In genomic region chr16:32156719-32157118, GRCm38 (mm10) we compare ENCODE assay signal across 21 mouse cellular contexts. TPM values are rescaled to one million over a fixed set of nuclear protein-coding genes. Genes with fewer than 3 reads are reported as not detected.
DNase-seq lines count a peak whose midpoint lies in the region; ATAC-seq and TF ChIP-seq lines count a peak whose summit lies in the region.
"Had no signal": no experiment of that assay in that cellular context is flagged by ENCODE, and none has a peak within 500 bp of the region (broad histone marks: within the 10 kb centered on the region; RNA-seq: fewer than 3 reads in every experiment).

No protein-coding gene starts in this region.

- H3K27ac ChIP-seq in forebrain, embryonic 11.5 days (ENCODE audit: low read depth, low read length), result no peak overlapping the region
- H3K27ac ChIP-seq in forebrain, embryonic 10.5 days, result no peak overlapping the region
- H3K27ac ChIP-seq in liver, postnatal 0 days (ENCODE audit: low read depth), result peak overlapping the region; percentile 85
- no peak overlapping the region for H3K27ac ChIP-seq in liver, embryonic 12.5 days
- H3K27ac ChIP-seq in embryonic facial prominence, embryonic 14.5 days (replicated peaks; ENCODE audit: low read depth, low read length), result no peak overlapping the region
- H3K27ac ChIP-seq in forebrain, embryonic 16.5 days (ENCODE audit: low read length), result peak overlapping the region; percentile 69
- H3K27ac ChIP-seq: heart, adult 2 months; heart, embryonic 15.5 days; hindbrain, embryonic 13.5 days; hindbrain, postnatal 0 days had no signal

- no peaks in the 10 kb centered on the region for H3K36me3 ChIP-seq in forebrain, embryonic 11.5 days (ENCODE audit: control insufficient read depth, insufficient read depth, low read length)
- H3K36me3 ChIP-seq in forebrain, embryonic 10.5 days (replicated peaks), result no peaks in the 10 kb centered on the region
- H3K36me3 ChIP-seq in liver, postnatal 0 days (replicated peaks; ENCODE audit: insufficient read depth, low read length), result peaks cover 28% of the 10 kb centered on the region
- peaks cover 49% of the 10 kb centered on the region for H3K36me3 ChIP-seq in liver, embryonic 12.5 days
- H3K36me3 ChIP-seq in embryonic facial prominence, embryonic 14.5 days (ENCODE audit: control insufficient read depth, insufficient read depth, low read length), result no peaks in the 10 kb centered on the region
- no peaks in the 10 kb centered on the region for H3K36me3 ChIP-seq in forebrain, embryonic 16.5 days (ENCODE audit: control insufficient read depth, insufficient read depth)
- H3K36me3 ChIP-seq: heart, embryonic 15.5 days; hindbrain, embryonic 13.5 days had no signal

- WGBS in forebrain, embryonic 11.5 days, result 73% methylated on average over 3 of the region's 3 CpGs
- 75% methylated on average over 3 of the region's 3 CpGs for WGBS in forebrain, embryonic 10.5 days
- 60% methylated on average over 3 of the region's 3 CpGs for WGBS in liver, postnatal 0 days (ENCODE audit: insufficient replicate concordance)
- WGBS in liver, embryonic 12.5 days (ENCODE audit: insufficient replicate concordance), result 68% methylated on average over 3 of the region's 3 CpGs
- 40% methylated on average over 3 of the region's 3 CpGs for WGBS in embryonic facial prominence, embryonic 14.5 days
- 48% methylated on average over 3 of the region's 3 CpGs for WGBS in forebrain, embryonic 16.5 days

- no peak for TF ChIP-seq EP300 in liver, postnatal 0 days (IDR thresholded peaks at IDR 0.05; ENCODE audit: low read depth)

- H3K9ac ChIP-seq in forebrain, embryonic 11.5 days (ENCODE audit: low read length), result no peak overlapping the region
- H3K9ac ChIP-seq in liver, postnatal 0 days (replicated peaks), result no peak overlapping the region; the same call in 1 of the 2 replicates
- no peak overlapping the region for H3K9ac ChIP-seq in liver, embryonic 12.5 days
- H3K9ac ChIP-seq in embryonic facial prominence, embryonic 14.5 days (ENCODE audit: low read depth, low read length), result no peak overlapping the region
- no peak overlapping the region for H3K9ac ChIP-seq in forebrain, embryonic 16.5 days (replicated peaks; ENCODE audit: low read depth, low read length)
- H3K9ac ChIP-seq: heart, embryonic 15.5 days; hindbrain, embryonic 13.5 days had no signal

- H3K27me3 ChIP-seq in forebrain, embryonic 11.5 days (ENCODE audit: control insufficient read depth, insufficient read depth, low read length), result no peaks in the 10 kb centered on the region
- H3K27me3 ChIP-seq in forebrain, embryonic 10.5 days (ENCODE audit: poor library complexity, severe bottlenecking), result no peaks in the 10 kb centered on the region
- H3K27me3 ChIP-seq in liver, postnatal 0 days (ENCODE audit: insufficient read depth, low read length), result no peaks in the 10 kb centered on the region
- no peaks in the 10 kb centered on the region for H3K27me3 ChIP-seq in liver, embryonic 12.5 days (replicated peaks)
- no peaks in the 10 kb centered on the region for H3K27me3 ChIP-seq in embryonic facial prominence, embryonic 14.5 days (replicated peaks; ENCODE audit: control insufficient read depth, insufficient read depth, low read length)
- H3K27me3 ChIP-seq in forebrain, embryonic 16.5 days (replicated peaks; ENCODE audit: control insufficient read depth, insufficient read depth, low read length), result no peaks in the 10 kb centered on the region
- H3K27me3 ChIP-seq: heart, embryonic 15.5 days; hindbrain, embryonic 13.5 days had no signal

- no peak overlapping the region for H3K4me2 ChIP-seq in forebrain, embryonic 11.5 days (ENCODE audit: low read depth, low read length, severe bottlenecking)
- H3K4me2 ChIP-seq in liver, postnatal 0 days (ENCODE audit: low read depth, low read length), result no peak overlapping the region
- no peak overlapping the region for H3K4me2 ChIP-seq in liver, embryonic 12.5 days
- H3K4me2 ChIP-seq in embryonic facial prominence, embryonic 14.5 days (ENCODE audit: low read depth, low read length), result no peak overlapping the region
- H3K4me2 ChIP-seq in forebrain, embryonic 16.5 days (ENCODE audit: low read length), result no peak overlapping the region
- H3K4me2 ChIP-seq: heart, embryonic 11.5 days; heart, embryonic 15.5 days; hindbrain, embryonic 13.5 days had no signal

- H3K4me3 ChIP-seq in forebrain, embryonic 11.5 days (ENCODE audit: low read depth, low read length), result no peak overlapping the region
- no peak overlapping the region for H3K4me3 ChIP-seq in forebrain, embryonic 10.5 days
- H3K4me3 ChIP-seq in liver, postnatal 0 days (ENCODE audit: low read depth, low read length), result no peak overlapping the region
- no peak overlapping the region for H3K4me3 ChIP-seq in liver, embryonic 12.5 days
- H3K4me3 ChIP-seq in embryonic facial prominence, embryonic 14.5 days (ENCODE audit: low read depth, low read length), result no peak overlapping the region
- H3K4me3 ChIP-seq in forebrain, embryonic 16.5 days (replicated peaks; ENCODE audit: low read length), result no peak overlapping the region
- H3K4me3 ChIP-seq: heart, adult 2 months; heart, embryonic 15.5 days; hindbrain, embryonic 13.5 days had no signal

- H3K9me3 ChIP-seq in forebrain, embryonic 11.5 days (ENCODE audit: control insufficient read depth, low read length), result no peaks in the 10 kb centered on the region
- H3K9me3 ChIP-seq in forebrain, embryonic 10.5 days, result no peaks in the 10 kb centered on the region
- no peaks in the 10 kb centered on the region for H3K9me3 ChIP-seq in liver, postnatal 0 days (ENCODE audit: low read length)
- H3K9me3 ChIP-seq in liver, embryonic 12.5 days (replicated peaks), result no peaks in the 10 kb centered on the region
- H3K9me3 ChIP-seq in embryonic facial prominence, embryonic 14.5 days (ENCODE audit: control insufficient read depth, low read length), result no peaks in the 10 kb centered on the region
- no peaks in the 10 kb centered on the region for H3K9me3 ChIP-seq in forebrain, embryonic 16.5 days (ENCODE audit: control insufficient read depth, low read length)
- H3K9me3 ChIP-seq: heart, embryonic 15.5 days; hindbrain, embryonic 13.5 days had no signal

- no peak for ATAC-seq in forebrain, embryonic 11.5 days (replicated peaks; ENCODE audit: low FRiP score)
- ATAC-seq in liver, postnatal 0 days, result peak; percentile 6; the same call in 1 of the 2 replicates
- no peak for ATAC-seq in liver, embryonic 12.5 days
- ATAC-seq in embryonic facial prominence, embryonic 14.5 days (ENCODE audit: low read depth), result peak; percentile 65; the same call in 1 of the 2 replicates
- ATAC-seq in forebrain, embryonic 16.5 days, result peak; percentile 67
- ATAC-seq: hindbrain, postnatal 0 days had no signal

- peak; percentile 32 for DNase-seq in forebrain, embryonic 11.5 days (ENCODE audit: low spot score)
- no peak for DNase-seq in forebrain, embryonic 10.5 days (ENCODE audit: extremely low spot score, low spot score)
- DNase-seq in liver, postnatal 0 days, result no peak
- DNase-seq in embryonic facial prominence, embryonic 14.5 days (ENCODE audit: low spot score), result no peak
- no peak for DNase-seq in adrenal gland, adult (ENCODE audit: inconsistent age in 2 of 2, low spot score in 1 of 2)
- no peak for DNase-seq in spleen, postnatal 4 days (ENCODE audit: low spot score in 2 of 2)
- DNase-seq: cerebellum, adult 2 months; cerebellum, postnatal 36 days; gastrocnemius, postnatal 14 days; heart, adult 2 months; heart, postnatal 14 days; kidney, adult 11 months had no signal

- no peak for TF ChIP-seq CTCF in liver, postnatal 0 days (IDR thresholded peaks at IDR 0.05; ENCODE audit: low read depth)

- no peaks in the 10 kb centered on the region for H3K4me1 ChIP-seq in forebrain, embryonic 11.5 days (replicated peaks; ENCODE audit: control insufficient read depth, insufficient read depth, low read length)
- H3K4me1 ChIP-seq in forebrain, embryonic 10.5 days, result no peaks in the 10 kb centered on the region
- H3K4me1 ChIP-seq in liver, postnatal 0 days (ENCODE audit: insufficient read depth), result peaks cover 6% of the 10 kb centered on the region; the same call in 1 of the 2 replicates
- no peaks in the 10 kb centered on the region for H3K4me1 ChIP-seq in liver, embryonic 12.5 days
- H3K4me1 ChIP-seq in embryonic facial prominence, embryonic 14.5 days (ENCODE audit: control insufficient read depth, insufficient read depth, low read length), result no peaks in the 10 kb centered on the region
- peaks cover 23% of the 10 kb centered on the region for H3K4me1 ChIP-seq in forebrain, embryonic 16.5 days (replicated peaks; ENCODE audit: control insufficient read depth, insufficient read depth, low read length)

RNA-seq across cellular contexts. Expression of gene Nrros, which starts 8.7 kb away (rescaled TPM):
- polyA plus RNA-seq in forebrain, embryonic 11.5 days (2014; fragmentation: Nextera tagmentation; extraction: Ambion mirVana), result 6.7 and 7.5 TPM in 2 replicates
- 7.3 and 9.3 TPM in 2 replicates for polyA plus RNA-seq in forebrain, embryonic 10.5 days (2016; fragmentation: Nextera tagmentation; extraction: Ambion mirVana)
- polyA plus RNA-seq in liver, postnatal 0 days (2015; fragmentation: Nextera tagmentation; extraction: Ambion mirVana), result 18.5 and 20.5 TPM in 2 replicates
- polyA plus RNA-seq in liver, embryonic 12.5 days (2016; fragmentation: Nextera tagmentation; extraction: Ambion mirVana), result 26.5 and 29.9 TPM in 2 replicates
- 23.1 and 23.7 TPM in 2 replicates for polyA plus RNA-seq in embryonic facial prominence, embryonic 14.5 days (2014; fragmentation: Nextera tagmentation; extraction: Ambion mirVana)
- polyA plus RNA-seq in forebrain, embryonic 16.5 days (2015; fragmentation: Nextera tagmentation; extraction: Ambion mirVana), result 9.0 TPM in 2 replicates

RNA-seq across cellular contexts. Expression of gene Bex6, which starts 22.9 kb away (rescaled TPM):
- polyA plus RNA-seq in forebrain, embryonic 11.5 days (2014; fragmentation: Nextera tagmentation; extraction: Ambion mirVana), result 0.35 TPM in 1 of 2 replicates, not detected in the other
- 0.62 TPM in 1 of 2 replicates, not detected in the other for polyA plus RNA-seq in forebrain, embryonic 10.5 days (2016; fragmentation: Nextera tagmentation; extraction: Ambion mirVana)
- 0.94 and 1.2 TPM in 2 replicates for polyA plus RNA-seq in liver, postnatal 0 days (2015; fragmentation: Nextera tagmentation; extraction: Ambion mirVana)
- 1.5 and 1.6 TPM in 2 replicates for polyA plus RNA-seq in liver, embryonic 12.5 days (2016; fragmentation: Nextera tagmentation; extraction: Ambion mirVana)
- polyA plus RNA-seq in embryonic facial prominence, embryonic 14.5 days (2014; fragmentation: Nextera tagmentation; extraction: Ambion mirVana), result not detected in 2 replicates
- not detected in 2 replicates for polyA plus RNA-seq in forebrain, embryonic 16.5 days (2015; fragmentation: Nextera tagmentation; extraction: Ambion mirVana)
- polyA plus RNA-seq: cerebellum, adult 2 months; frontal cortex, adult 2 months; gonadal fat pad, adult 2 months; heart, adult 2 months; heart, embryonic 15.5 days; hindbrain, embryonic 13.5 days; hindbrain, postnatal 0 days; intestine, embryonic 14.5 days had no signal

RNA-seq across cellular contexts. Expression of gene Cep19, which starts 57.1 kb away (rescaled TPM):
- polyA plus RNA-seq in forebrain, embryonic 11.5 days (2014; fragmentation: Nextera tagmentation; extraction: Ambion mirVana), result 43.3 and 43.5 TPM in 2 replicates
- polyA plus RNA-seq in forebrain, embryonic 10.5 days (2016; fragmentation: Nextera tagmentation; extraction: Ambion mirVana), result 41.0 and 44.0 TPM in 2 replicates
- polyA plus RNA-seq in liver, postnatal 0 days (2015; fragmentation: Nextera tagmentation; extraction: Ambion mirVana), result 5.3 and 5.4 TPM in 2 replicates
- 7.6 TPM in 2 replicates for polyA plus RNA-seq in liver, embryonic 12.5 days (2016; fragmentation: Nextera tagmentation; extraction: Ambion mirVana)
- 26.0 and 29.4 TPM in 2 replicates for polyA plus RNA-seq in embryonic facial prominence, embryonic 14.5 days (2014; fragmentation: Nextera tagmentation; extraction: Ambion mirVana)
- 48.4 and 56.3 TPM in 2 replicates for polyA plus RNA-seq in forebrain, embryonic 16.5 days (2015; fragmentation: Nextera tagmentation; extraction: Ambion mirVana)

RNA-seq across cellular contexts. Expression of gene Pigx, which starts 57.2 kb away (rescaled TPM):
- 136 and 144 TPM in 2 replicates for polyA plus RNA-seq in forebrain, embryonic 11.5 days (2014; fragmentation: Nextera tagmentation; extraction: Ambion mirVana)
- 153 TPM in 2 replicates for polyA plus RNA-seq in forebrain, embryonic 10.5 days (2016; fragmentation: Nextera tagmentation; extraction: Ambion mirVana)
- polyA plus RNA-seq in liver, postnatal 0 days (2015; fragmentation: Nextera tagmentation; extraction: Ambion mirVana), result 65.3 and 66.6 TPM in 2 replicates
- polyA plus RNA-seq in liver, embryonic 12.5 days (2016; fragmentation: Nextera tagmentation; extraction: Ambion mirVana), result 33.8 and 37.2 TPM in 2 replicates
- polyA plus RNA-seq in embryonic facial prominence, embryonic 14.5 days (2014; fragmentation: Nextera tagmentation; extraction: Ambion mirVana), result 88.2 and 92.4 TPM in 2 replicates
- 121 and 122 TPM in 2 replicates for polyA plus RNA-seq in forebrain, embryonic 16.5 days (2015; fragmentation: Nextera tagmentation; extraction: Ambion mirVana)

Comparison
In these comparisons a context has a peak if more than half of its experiments do, and no peak if none do; other contexts are left out.
1. ATAC-seq: peak in liver, postnatal 0 days (single experiment), embryonic facial prominence, embryonic 14.5 days (single experiment) and forebrain, embryonic 16.5 days (single experiment); none in forebrain, embryonic 11.5 days (single experiment) and liver, embryonic 12.5 days (single experiment).
2. H3K27ac ChIP-seq: peak in liver, postnatal 0 days (single experiment) and forebrain, embryonic 16.5 days (single experiment); none in forebrain, embryonic 11.5 days (single experiment), forebrain, embryonic 10.5 days (single experiment), liver, embryonic 12.5 days (single experiment) and embryonic facial prominence, embryonic 14.5 days (single experiment).